Mouse (Mus musculus): ENCODE measurements around the gene Slc45a1.

Gene Slc45a1

DNA sequence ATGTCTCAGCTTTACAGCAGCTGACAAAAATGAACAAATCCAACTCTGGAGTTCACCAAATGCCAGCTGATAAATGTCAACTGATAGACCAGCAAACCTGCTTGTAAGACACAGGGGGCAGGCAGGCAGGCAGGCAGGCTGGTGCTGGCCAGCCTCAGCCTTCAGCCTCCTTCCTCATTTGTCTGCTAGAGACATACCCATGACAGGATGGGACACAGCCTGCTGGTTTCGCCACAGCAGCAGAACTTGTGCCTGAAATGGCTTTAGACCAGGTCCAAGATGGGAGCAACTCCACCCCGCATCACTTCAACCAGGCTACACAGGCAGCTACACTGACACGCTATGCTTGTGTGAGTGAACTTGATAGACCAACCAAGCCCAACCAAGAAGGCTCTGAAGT is 46.2 kb downstream of the Slc45a1 start:
- 77% methylated on average over 3 of the region's 3 CpGs for WGBS

DNA sequence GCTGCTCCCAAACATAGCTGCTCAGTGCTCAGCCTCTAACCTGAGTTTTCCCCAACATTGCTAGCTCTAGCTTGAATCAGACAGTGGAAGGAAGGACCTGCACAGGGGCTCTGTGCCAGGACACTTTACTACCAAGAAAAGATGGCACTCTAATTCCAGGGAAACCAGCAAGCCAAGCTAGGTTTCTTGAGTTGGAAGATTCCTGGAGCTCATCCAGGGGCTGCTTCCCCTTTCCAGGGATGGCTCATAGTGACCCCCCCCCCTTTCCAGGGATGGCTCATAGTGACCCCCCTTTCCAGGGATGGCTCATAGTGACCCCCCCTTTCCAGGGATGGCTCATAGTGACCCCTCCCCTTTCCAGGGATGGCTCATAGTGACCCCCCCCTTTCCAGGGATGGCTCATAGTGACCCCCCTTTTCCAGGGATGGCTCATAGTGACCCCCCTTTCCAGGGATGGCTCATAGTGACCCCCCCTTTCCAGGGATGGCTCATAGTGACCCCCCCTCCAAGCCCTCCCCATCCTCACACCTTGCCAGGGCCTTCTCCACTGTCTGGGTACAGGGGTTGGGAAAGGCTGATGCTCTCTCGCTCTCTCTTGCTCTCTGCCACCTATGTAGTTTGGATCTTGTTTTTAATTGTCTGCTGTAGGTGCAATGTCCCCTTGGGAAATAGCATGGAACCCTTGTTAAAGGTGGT is 48.5 kb downstream of the Slc45a1 start:
- 91% methylated on average over 1 of the region's 1 CpGs for WGBS

GRCm38 (mm10) chr4:150601489-150601888 is 50.5 kb downstream of the Slc45a1 start:
- 83% methylated on average over 10 of the region's 10 CpGs for WGBS

GRCm38 (mm10) chr4:150600503-150600902 is 51.5 kb downstream of the Slc45a1 start:
- WGBS: 73% methylated on average over 2 of the region's 2 CpGs

- 51% methylated on average over 3 of the region's 3 CpGs for WGBS
Observed at GRCm38 (mm10) chr4:150599119-150599992, 52.6 kb downstream of the Slc45a1 start.

DNA sequence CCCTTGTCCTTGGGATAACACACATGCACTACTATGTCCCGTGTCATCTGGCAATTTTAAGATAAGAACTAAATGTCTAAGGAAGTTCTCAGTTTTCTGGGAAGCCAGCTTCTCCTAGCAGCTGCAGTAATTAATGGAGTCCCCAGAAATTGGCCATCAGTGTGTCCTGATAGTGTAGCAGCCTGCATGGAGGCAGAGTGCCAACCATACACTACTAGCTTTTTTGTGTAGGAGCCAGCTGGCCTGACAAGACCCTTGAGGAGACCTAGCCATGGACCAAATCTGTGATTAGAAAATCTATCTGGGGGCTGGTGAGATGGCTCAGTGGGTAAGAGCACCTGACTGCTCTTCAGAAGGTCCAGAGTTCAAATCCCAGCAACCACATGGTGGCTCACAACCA is 53.3 kb downstream of the Slc45a1 start:
- 53% methylated on average over 1 of the region's 1 CpGs for WGBS

- WGBS: 50% methylated on average over 5 of the region's 5 CpGs
Observed at GRCm38 (mm10) chr4:150595991-150596390, 56.0 kb downstream of the Slc45a1 start.

- 64% methylated on average over 3 of the region's 3 CpGs for WGBS
Observed at GRCm38 (mm10) chr4:150595071-150595470, 56.9 kb downstream of the Slc45a1 start.

DNA sequence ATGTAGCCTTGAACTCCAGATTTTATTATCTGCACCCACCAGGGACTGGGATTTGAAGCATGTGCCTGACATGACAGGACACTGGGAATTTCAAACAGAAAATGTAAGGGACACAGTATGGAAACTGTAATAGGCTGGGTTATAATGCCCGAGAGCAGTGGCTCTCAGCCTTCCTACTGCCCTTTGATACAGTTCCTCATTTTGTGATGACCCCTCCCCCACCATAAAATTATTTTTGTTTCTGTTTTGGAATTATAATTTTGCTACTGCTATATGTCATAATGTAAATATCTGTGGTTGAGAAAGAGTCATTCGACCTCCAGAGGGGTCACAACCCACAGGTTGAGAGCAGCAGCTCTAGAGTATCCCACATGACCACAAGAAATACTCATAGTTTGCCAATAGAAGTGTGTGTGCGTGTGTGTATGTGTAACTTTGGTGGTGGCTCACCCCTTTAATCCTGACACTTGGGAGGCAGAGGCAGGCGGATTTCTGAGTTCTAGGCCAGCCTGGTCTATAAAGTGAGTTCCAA is 57.6 kb downstream of the Slc45a1 start:
- WGBS: 93% methylated on average over 4 of the region's 4 CpGs

DNA sequence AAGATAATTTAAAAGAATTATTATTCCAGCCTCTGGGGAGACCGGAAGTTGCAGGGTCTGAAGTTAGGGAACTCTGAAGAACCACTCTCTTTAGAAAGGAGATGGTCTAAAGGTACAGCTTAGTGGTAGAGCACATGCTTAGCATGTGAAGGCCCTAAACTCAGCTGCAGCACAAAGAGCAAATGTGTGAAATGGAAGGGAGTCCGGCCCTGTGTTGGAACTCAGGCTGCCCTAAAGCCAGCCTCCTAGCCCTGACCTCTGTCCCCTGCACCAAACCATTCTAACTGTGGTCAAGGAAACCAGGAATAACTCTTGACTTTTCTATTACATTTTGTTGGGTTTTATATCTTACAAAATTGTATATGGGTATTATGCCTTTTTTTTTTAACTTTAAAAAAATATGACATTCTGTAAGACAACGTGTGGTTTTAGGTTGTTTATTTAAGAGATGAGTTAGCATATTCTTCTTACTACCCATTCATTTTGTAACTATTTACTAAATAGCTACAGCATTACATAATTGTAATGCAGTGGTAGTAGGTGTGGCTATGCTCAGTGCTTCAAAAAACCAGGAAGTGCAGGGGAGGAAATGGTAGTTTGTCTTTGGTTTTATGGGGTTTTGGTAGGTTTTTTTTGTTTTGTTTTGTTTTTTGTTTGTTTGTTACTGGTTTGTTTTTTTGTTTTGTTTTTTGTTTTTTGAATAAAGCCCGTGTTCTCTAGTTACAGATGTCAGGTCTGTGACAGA is 58.3 kb downstream of the Slc45a1 start:
- 63% methylated on average over 4 of the region's 4 CpGs for WGBS

- WGBS: 69% methylated on average over 6 of the region's 6 CpGs
Observed at GRCm38 (mm10) chr4:150592087-150592486, 59.9 kb downstream of the Slc45a1 start.

- 71% methylated on average over 4 of the region's 4 CpGs for whole genome bisulfite sequencing
Observed at GRCm38 (mm10) chr4:150591602-150592001, 60.4 kb downstream of the Slc45a1 start.

DNA sequence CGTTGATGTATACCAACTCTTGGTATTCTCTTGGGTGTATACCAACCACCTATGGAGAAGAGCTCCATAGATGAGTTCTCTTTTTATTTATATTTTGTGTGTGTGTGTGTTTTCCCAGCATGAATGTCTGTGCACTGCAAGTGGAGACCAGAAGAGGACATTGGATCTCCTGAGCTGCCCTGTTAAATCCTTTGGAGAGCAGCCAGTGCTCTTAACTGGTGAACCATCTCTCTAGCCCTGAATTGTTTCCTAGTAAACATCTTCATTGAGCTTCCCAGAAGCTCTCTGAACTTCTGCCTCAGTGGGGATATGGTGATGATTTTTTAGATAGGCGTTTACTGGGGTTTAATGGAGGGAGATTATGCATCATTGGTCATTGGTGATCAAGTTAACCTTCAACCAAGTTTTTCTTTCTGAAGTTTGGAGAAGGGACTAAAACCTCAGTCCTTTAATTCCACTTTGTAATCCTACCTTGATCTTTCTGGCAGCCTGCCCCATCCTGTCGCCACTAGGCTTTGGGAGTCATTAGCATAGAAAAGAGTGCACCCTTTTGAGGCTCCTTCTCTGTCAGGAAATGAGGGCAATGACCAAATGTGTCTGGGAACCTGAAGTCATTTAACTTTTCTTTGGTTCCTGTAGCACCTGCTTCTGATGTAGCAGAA is 61.2 kb downstream of the Slc45a1 start:
- WGBS: 54% methylated on average over 3 of the region's 3 CpGs

DNA sequence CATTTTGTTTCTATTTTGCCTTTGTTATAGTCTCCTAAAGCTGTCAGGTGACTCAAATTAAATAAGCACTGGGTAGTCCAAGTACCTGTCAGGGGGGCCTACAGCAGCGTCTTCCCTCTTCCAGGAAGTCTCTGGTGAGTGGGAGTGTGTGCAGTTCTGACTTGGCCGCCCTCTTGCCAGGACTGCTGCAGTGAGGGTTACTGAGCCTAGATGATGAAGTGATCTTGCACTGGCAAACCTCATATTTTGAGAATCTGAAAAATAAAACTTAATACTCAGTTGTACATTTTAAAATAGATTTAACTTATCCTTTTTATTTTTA is 63.7 kb downstream of the Slc45a1 start:
- WGBS: 35% methylated on average over 2 of the region's 2 CpGs

GRCm38 (mm10) chr4:150587597-150588299 is 64.2 kb downstream of the Slc45a1 start:
- 51% methylated on average over 8 of the region's 8 CpGs for whole genome bisulfite sequencing

GRCm38 (mm10) chr4:150586275-150586674 is 65.7 kb downstream of the Slc45a1 start:
- 67% methylated on average over 5 of the region's 5 CpGs for WGBS

DNA sequence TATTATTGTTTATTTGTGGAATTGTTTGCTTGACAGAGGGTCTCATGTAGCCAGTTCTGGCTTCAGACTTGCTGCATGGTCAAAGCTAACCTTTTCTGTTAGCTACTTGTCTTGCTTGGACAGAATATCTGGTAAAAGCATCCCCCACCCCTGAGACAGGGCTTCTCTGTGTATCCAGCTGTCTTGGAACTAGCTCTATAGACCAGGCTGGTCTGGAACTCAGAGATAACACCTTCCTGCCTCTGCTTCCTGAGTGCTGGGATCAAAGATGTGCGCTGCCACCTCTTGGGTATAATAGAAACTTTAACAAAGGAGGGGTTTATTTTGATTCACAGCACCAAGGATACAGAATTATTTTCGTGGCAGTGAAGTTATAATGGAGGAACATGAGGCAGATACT is 66.2 kb downstream of the Slc45a1 start:
- WGBS: 65% methylated on average over 2 of the region's 2 CpGs

- 22% methylated on average over 3 of the region's 3 CpGs for WGBS
Observed at GRCm38 (mm10) chr4:150583777-150584135, 68.2 kb downstream of the Slc45a1 start.

DNA sequence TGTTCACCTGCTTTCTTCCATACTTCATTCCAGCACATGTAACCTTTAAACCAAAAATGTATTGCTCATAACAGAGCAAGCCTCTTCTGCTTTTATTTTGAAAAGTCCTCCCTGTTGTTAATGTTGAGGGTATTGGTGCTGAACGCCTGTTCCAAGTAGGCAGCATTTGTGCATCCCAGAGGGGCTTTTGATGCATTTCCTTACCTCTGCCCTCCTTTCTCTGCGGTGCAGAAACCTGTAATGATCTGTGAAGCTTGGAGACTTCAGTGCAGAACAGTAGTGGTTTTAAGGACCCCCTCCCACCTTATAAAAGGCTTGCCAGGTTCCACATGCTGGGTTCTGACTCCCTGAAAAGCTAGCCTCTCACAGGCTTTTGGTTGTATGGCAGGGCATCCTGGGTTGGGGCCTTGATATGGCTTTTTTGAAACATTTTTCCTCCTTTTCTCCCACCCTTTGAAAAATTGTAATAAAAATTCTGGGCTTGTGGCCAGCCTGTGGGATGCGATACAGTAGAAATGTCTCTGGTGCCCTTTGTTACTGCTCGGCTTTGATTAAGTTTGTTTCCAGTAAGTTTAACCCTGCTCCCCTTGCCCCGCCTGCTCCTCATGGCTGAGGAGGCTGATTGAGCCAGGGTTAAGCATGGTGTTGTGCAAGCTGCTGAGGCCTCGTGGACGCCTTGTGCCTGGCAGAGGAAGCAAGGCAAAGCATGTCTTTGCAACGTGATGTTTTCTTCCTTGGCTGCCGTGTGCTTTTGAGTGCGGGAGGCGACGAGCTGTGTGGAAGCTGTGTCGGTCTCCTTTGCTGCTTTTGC is 68.8 kb downstream of the Slc45a1 start:
- 5% methylated on average over 13 of the region's 13 CpGs for WGBS

Data from cerebral cortex, adult 2 months (tissue).